Mouse (Mus musculus) intestine, embryonic 16.5 days (tissue): ENCODE measurements around the gene Ccdc85c. TPM values are rescaled to one million over a fixed set of nuclear protein-coding genes. Genes with fewer than 3 reads are reported as not detected.

ENCODE experiments used
- ATAC-seq: fragments of 200-750 bp; cut with Nextera tagmentation; 2 replicates; pipeline ENCODE4 v1.8.0; 2017; ENCODE audit warnings: moderate TSS enrichment, moderate library complexity
- H3K27ac ChIP-seq: fragments of 300-500 bp; sonication (generic); 2 replicates; pipeline ENCODE4 v1.5.1; 2014; ENCODE audit warnings: mild to moderate bottlenecking, low read length
- H3K27me3 ChIP-seq: fragments of 300-500 bp; sonication (generic); replicated peaks from 2 replicates; pipeline ENCODE4 v1.6.1; 2014; ENCODE audit warnings: low read length, control low read depth, mixed read lengths; ENCODE audit not compliant: control insufficient read depth, insufficient read depth
- H3K36me3 ChIP-seq: fragments of 300-500 bp; sonication (generic); 2 replicates; pipeline ENCODE4 v1.6.1; 2014; ENCODE audit warnings: low read length, control low read depth; ENCODE audit not compliant: control insufficient read depth, insufficient read depth
- H3K4me1 ChIP-seq: fragments of 300-500 bp; sonication (generic); 2 replicates; pipeline ENCODE4 v1.6.1; 2014; ENCODE audit warnings: low read length, control low read depth, mixed read lengths; ENCODE audit not compliant: control insufficient read depth, insufficient read depth
- H3K4me2 ChIP-seq: fragments of 300-500 bp; sonication (generic); 2 replicates; pipeline ENCODE4 v1.6.1; 2014; ENCODE audit warnings: low read depth, low read length, control low read depth
- H3K4me3 ChIP-seq: fragments of 300-500 bp; sonication (generic); 2 replicates; pipeline ENCODE4 v1.5.1; 2014; ENCODE audit warnings: mild to moderate bottlenecking, low read length
- H3K9ac ChIP-seq: fragments of 300-500 bp; sonication (generic); 2 replicates; pipeline ENCODE4 v1.6.1; 2014; ENCODE audit warnings: low read depth, low read length
- H3K9me3 ChIP-seq: fragments of 300-500 bp; sonication (generic); 2 replicates; pipeline ENCODE4 v1.6.1; 2016; ENCODE audit warnings: low read length, control low read depth; ENCODE audit not compliant: control insufficient read depth
- WGBS: fragments of 180-500 bp; shearing (Covaris S2); extraction: QIAGEN DNeasy Blood & Tissue Kit; methylation state at CpG from one replicate; pipeline ENCODE4 v1.1.7; 2014; 5-methylcytosine and 5-hydroxymethylcytosine counted together
- polyA plus RNA-seq: library from polyadenylated mRNA; unstranded; fragments of >200 nt; fragmentation: Nextera tagmentation; extraction: Ambion mirVana; gene quantifications from 2 replicates; pipeline ENCODE4 v1.2.1, GENCODE M21; 2015

Ccdc85c gene
- polyA plus RNA-seq, 1 experiment from 2014 or later, result 4.8 TPM

GRCm38 (mm10) chr12:108163706-108164105, 111.5 kb downstream of the Ccdc85c start:
- H3K9ac ChIP-seq, result no peak overlapping the region
- WGBS, result 89% methylated on average over 3 of the region's 3 CpGs
- ATAC-seq, result no peak
- no peak overlapping the region for H3K27ac ChIP-seq
- no peak overlapping the region for H3K4me2 ChIP-seq
- H3K36me3 ChIP-seq, result peaks cover 10% of the 10 kb centered on the region
- H3K27me3 ChIP-seq, result no peaks in the 10 kb centered on the region
- no peaks in the 10 kb centered on the region for H3K9me3 ChIP-seq
- H3K4me1 ChIP-seq, result peaks cover 1% of the 10 kb centered on the region
- no peak overlapping the region for H3K4me3 ChIP-seq

- Histone ChIP-seq H3K9me3 (no peaks in the 10 kb centered on the region), H3K4me2 (no peak overlapping the region), H3K9ac (no peak overlapping the region), H3K27ac (no peak overlapping the region), H3K27me3 (no peaks in the 10 kb centered on the region), H3K4me3 (no peak overlapping the region), H3K4me1 (no peaks in the 10 kb centered on the region), H3K36me3 (peaks cover 15% of the 10 kb centered on the region)
- 91% methylated on average over 1 of the region's 1 CpGs for WGBS
- ATAC-seq, result no peak
These were observed 113.2 kb downstream of the Ccdc85c start for GRCm38 (mm10) chr12:108162036-108162435.

- no peak overlapping the region for H3K27ac ChIP-seq
- no peak for ATAC-seq
- no peak overlapping the region for H3K9ac ChIP-seq
- no peak overlapping the region for H3K4me2 ChIP-seq
- no peak overlapping the region for H3K4me3 ChIP-seq
- H3K9me3 ChIP-seq, result no peaks in the 10 kb centered on the region
- peaks cover 15% of the 10 kb centered on the region for H3K36me3 ChIP-seq
- no peaks in the 10 kb centered on the region for H3K27me3 ChIP-seq
- H3K4me1 ChIP-seq, result no peaks in the 10 kb centered on the region
These were observed 115.4 kb downstream of the Ccdc85c start for GRCm38 (mm10) chr12:108159863-108160262.

Other genes starting within 250 kb of the Ccdc85c start
- gene Setd3, start 96.1 kb downstream of the Ccdc85c start, polyA plus RNA-seq, result 89.8 and 90.8 TPM in 2 replicates
- gene Ccnk, start 95.8 kb downstream of the Ccdc85c start, polyA plus RNA-seq, result 1.9 and 2.2 TPM in 2 replicates
- 0.43 and 0.53 TPM in 2 replicates for gene Hhipl1, start 30.8 kb upstream of the Ccdc85c start, polyA plus RNA-seq
- gene Cyp46a1, start 59.0 kb upstream of the Ccdc85c start, polyA plus RNA-seq, result 3.8 and 4.6 TPM in 2 replicates
- gene Eml1, start 95.5 kb upstream of the Ccdc85c start, polyA plus RNA-seq, result 63.7 and 67.4 TPM in 2 replicates